Mouse (Mus musculus) embryonic fibroblast, embryonic 13.5 days (primary cell): ENCODE data around the gene Fam84b. TPM values are rescaled to one million over a fixed set of nuclear protein-coding genes. Genes with fewer than 3 reads are reported as not detected.

Experiments used
- H3K27ac ChIP-seq: 2 replicates; pipeline ENCODE4 v1.5.1; 2012; ENCODE audit warnings: low read length, control low read depth, inconsistent platforms; ENCODE audit not compliant: insufficient read depth
- H3K4me1 ChIP-seq: 2 replicates; pipeline ENCODE4 v1.6.1; 2011; ENCODE audit warnings: low read length; ENCODE audit not compliant: control insufficient read depth, insufficient read depth
- H3K4me3 ChIP-seq: 2 replicates; pipeline ENCODE4 v1.5.1; 2011; ENCODE audit warnings: mild to moderate bottlenecking, control low read depth, low read length; ENCODE audit not compliant: insufficient read depth
- CTCF ChIP-seq: IDR thresholded peaks from 2 replicates; pipeline ENCODE4 v1.5.1; 2011; ENCODE audit warnings: mild to moderate bottlenecking, control low read depth, low read length, moderate library complexity, borderline replicate concordance; ENCODE audit not compliant: insufficient read depth
- POLR2A ChIP-seq: IDR thresholded peaks from 2 replicates; pipeline ENCODE4 v1.6.1; 2011; ENCODE audit warnings: low read depth, mild to moderate bottlenecking, control low read depth, low read length, moderate library complexity
- polyA plus RNA-seq: library from polyadenylated mRNA; stranded (reverse); fragments of >200 nt; gene quantifications from 2 replicates; pipeline ENCODE4 v1.2.4, GENCODE M21; 2011; ENCODE audit warnings: low read depth; ENCODE audit not compliant: missing spikeins, insufficient read length

The Fam84b gene
- polyA plus RNA-seq, 1 experiment = 12.1 TPM

GRCm38 (mm10) chr15:60818500-60818899, 35.1 kb downstream of the Fam84b start:
- H3K27ac ChIP-seq = no peak overlapping the region
- H3K4me3 ChIP-seq = no peak overlapping the region
- 0 out of 2 replicates have a peak, but pooled peaks cover 4% of the 10 kb centered on the region for H3K4me1 ChIP-seq
- TF ChIP-seq POLR2A = no peak
- TF ChIP-seq CTCF = no peak

GRCm38 (mm10) chr15:60816478-60816877, 37.1 kb downstream of the Fam84b start:
- TF ChIP-seq POLR2A (no peak), CTCF (no peak)
- no peak overlapping the region for H3K27ac ChIP-seq
- no peaks in the 10 kb centered on the region for H3K4me1 ChIP-seq
- H3K4me3 ChIP-seq = no peak overlapping the region

- Histone ChIP-seq H3K27ac (no peak overlapping the region), H3K4me1 (no peaks in the 10 kb centered on the region), H3K4me3 (no peak overlapping the region)
- no peak for TF ChIP-seq POLR2A
- TF ChIP-seq CTCF = no peak
These were observed 39.0 kb downstream of the Fam84b start for GRCm38 (mm10) chr15:60814542-60814941.

- H3K4me3 ChIP-seq = no peak overlapping the region
- H3K4me1 ChIP-seq = no peaks in the 10 kb centered on the region
- H3K27ac ChIP-seq = no peak overlapping the region
- no peak for TF ChIP-seq CTCF
- no peak for TF ChIP-seq POLR2A
These were observed 60.4 kb downstream of the Fam84b start for GRCm38 (mm10) chr15:60793041-60793673.

GRCm38 (mm10) chr15:60789084-60789483, 64.5 kb downstream of the Fam84b start:
- Histone ChIP-seq H3K4me1 (no peaks in the 10 kb centered on the region), H3K27ac (no peak overlapping the region), H3K4me3 (no peak overlapping the region)
- TF ChIP-seq POLR2A = no peak

GRCm38 (mm10) chr15:60783761-60784160, 69.8 kb downstream of the Fam84b start:
- Histone ChIP-seq H3K4me3 (no peak overlapping the region), H3K4me1 (peaks cover 2% of the 10 kb centered on the region; the same call in 1 of the 2 replicates), H3K27ac (no peak overlapping the region)
- no peak for TF ChIP-seq CTCF
- no peak for TF ChIP-seq POLR2A

GRCm38 (mm10) chr15:60779531-60779973, 74.0 kb downstream of the Fam84b start:
- peaks cover 3% of the 10 kb centered on the region; the same call in 1 of the 2 replicates for H3K4me1 ChIP-seq
- peak overlapping the region; percentile 81 for H3K27ac ChIP-seq
- TF ChIP-seq POLR2A (no peak), CTCF (no peak)
- H3K4me3 ChIP-seq = no peak overlapping the region

- TF ChIP-seq POLR2A (no peak), CTCF (no peak)
- Histone ChIP-seq H3K27ac (peak overlapping the region; percentile 81), H3K4me3 (no peak overlapping the region), H3K4me1 (peaks cover 3% of the 10 kb centered on the region; the same call in 1 of the 2 replicates)
These were observed 74.5 kb downstream of the Fam84b start for GRCm38 (mm10) chr15:60779063-60779462.

Other genes starting within 250 kb of the Fam84b start
- not detected in 2 replicates for gene A1bg, start 69.2 kb upstream of the Fam84b start, polyA plus RNA-seq